ENCODE assay signal across 9 mouse cellular contexts in genomic region chr2:167167515-167168212, GRCm38 (mm10). TPM values are rescaled to one million over a fixed set of nuclear protein-coding genes. Genes with fewer than 3 reads are reported as not detected.
DNase-seq lines count a peak whose midpoint lies in the region; ATAC-seq and TF ChIP-seq lines count a peak whose summit lies in the region.
"Had no signal": no experiment of that assay in that cellular context is flagged by ENCODE, and none has a peak within 500 bp of the region (broad histone marks: within the 10 kb centered on the region; RNA-seq: fewer than 3 reads in every experiment).

No protein-coding gene starts in this region.

- no peak overlapping the region for H3K9ac ChIP-seq in intestine, embryonic 15.5 days
- no peak overlapping the region for H3K9ac ChIP-seq in intestine, postnatal 0 days (ENCODE audit: low read depth, low read length)
- H3K9ac ChIP-seq in midbrain, embryonic 16.5 days (ENCODE audit: low read depth, low read length): no peak overlapping the region

- TF ChIP-seq CTCF in intestine, postnatal 0 days (IDR thresholded peaks at IDR 0.05; ENCODE audit: low read depth): no peak

- peak; percentile 43 to 46 for DNase-seq in heart, postnatal 36 days
- no peak for DNase-seq in embryo, embryonic 11 days
- no peak for DNase-seq in retina, embryonic 14.5 days (ENCODE audit: low spot score)
- DNase-seq: right cerebral cortex, postnatal 4 days had no signal

- H3K27me3 ChIP-seq in intestine, embryonic 15.5 days (replicated peaks): no peaks in the 10 kb centered on the region
- H3K27me3 ChIP-seq in intestine, postnatal 0 days (replicated peaks; ENCODE audit: control insufficient read depth, insufficient read depth, low read length): no peaks in the 10 kb centered on the region
- no peaks in the 10 kb centered on the region for H3K27me3 ChIP-seq in midbrain, embryonic 16.5 days (ENCODE audit: control insufficient read depth, insufficient read depth, low read depth, low read length)

- H3K36me3 ChIP-seq in intestine, embryonic 15.5 days: no peaks in the 10 kb centered on the region
- no peaks in the 10 kb centered on the region for H3K36me3 ChIP-seq in intestine, postnatal 0 days (ENCODE audit: control insufficient read depth, insufficient read depth)
- no peaks in the 10 kb centered on the region; the same call in 1 of the 2 replicates for H3K36me3 ChIP-seq in midbrain, embryonic 16.5 days (ENCODE audit: control insufficient read depth, insufficient read depth, low read length)

- H3K4me2 ChIP-seq in intestine, embryonic 15.5 days (replicated peaks): no peak overlapping the region
- no peak overlapping the region for H3K4me2 ChIP-seq in intestine, postnatal 0 days (replicated peaks; ENCODE audit: low read depth)
- H3K4me2 ChIP-seq in midbrain, embryonic 16.5 days (ENCODE audit: low read length): no peak overlapping the region

- H3K27ac ChIP-seq in intestine, embryonic 15.5 days: no peak overlapping the region
- no peak overlapping the region for H3K27ac ChIP-seq in intestine, postnatal 0 days (ENCODE audit: low read depth, low read length)
- no peak overlapping the region for H3K27ac ChIP-seq in midbrain, embryonic 16.5 days (ENCODE audit: low read length)

- no peaks in the 10 kb centered on the region for H3K9me3 ChIP-seq in intestine, embryonic 15.5 days
- H3K9me3 ChIP-seq in intestine, postnatal 0 days (ENCODE audit: control insufficient read depth): no peaks in the 10 kb centered on the region
- H3K9me3 ChIP-seq in midbrain, embryonic 16.5 days (replicated peaks; ENCODE audit: control insufficient read depth, low read length, poor library complexity, severe bottlenecking): no peaks in the 10 kb centered on the region

- peaks cover 26% of the 10 kb centered on the region for H3K4me1 ChIP-seq in intestine, embryonic 15.5 days (replicated peaks)
- peaks cover 7% of the 10 kb centered on the region for H3K4me1 ChIP-seq in intestine, postnatal 0 days (replicated peaks; ENCODE audit: control insufficient read depth, insufficient read depth, low read length)
- no peaks in the 10 kb centered on the region for H3K4me1 ChIP-seq in midbrain, embryonic 16.5 days (ENCODE audit: control insufficient read depth, insufficient read depth, low read length)

- ATAC-seq in intestine, embryonic 15.5 days: peak; percentile 61
- ATAC-seq in intestine, postnatal 0 days: no peak
- ATAC-seq in common myeloid progenitor, adult 5-6 weeks (replicated peaks; ENCODE audit: low read depth, poor library complexity, severe bottlenecking): peak; percentile 89
- ATAC-seq in monocyte, adult 5-6 weeks (replicated peaks; ENCODE audit: insufficient number of reproducible peaks, low FRiP score, low TSS enrichment, poor library complexity, severe bottlenecking): 0 out of 2 replicates have a peak, but pooled peaks have one; percentile 41
- no peak for ATAC-seq in midbrain, embryonic 16.5 days

- no peak overlapping the region for H3K4me3 ChIP-seq in intestine, embryonic 15.5 days (replicated peaks)
- H3K4me3 ChIP-seq in intestine, postnatal 0 days (ENCODE audit: low read depth, low read length): no peak overlapping the region
- no peak overlapping the region for H3K4me3 ChIP-seq in midbrain, embryonic 16.5 days (ENCODE audit: low read depth, low read length)

- intact Hi-C loops in heart, postnatal 36 days (cut with DNase I): no loop called here

- 43% methylated on average over 11 of the region's 11 CpGs for WGBS in intestine, embryonic 15.5 days
- 52% methylated on average over 11 of the region's 11 CpGs for WGBS in intestine, postnatal 0 days
- 65% methylated on average over 11 of the region's 11 CpGs for WGBS in midbrain, embryonic 16.5 days

RNA-seq across cellular contexts. Expression of gene Kcnb1, which starts 22.3 kb away (rescaled TPM):
- 1.1 and 1.7 TPM in 2 replicates for polyA plus RNA-seq in intestine, embryonic 15.5 days (2015; fragmentation: Nextera tagmentation; extraction: Ambion mirVana)
- polyA plus RNA-seq in intestine, postnatal 0 days (2015; fragmentation: Nextera tagmentation; extraction: Ambion mirVana): 1.1 and 1.6 TPM in 2 replicates
- total RNA-seq in common myeloid progenitor, adult 5-6 weeks (2017): 0.23 and 3.3 TPM in 2 replicates
- 10 to 100 TPM; 39.2 to 51.7 TPM for total RNA-seq in heart, postnatal 36 days (2021)
- 0.49 to 2.1 TPM (median 0.57 TPM) in 3 replicates for total RNA-seq in monocyte, adult 5-6 weeks (2017)
- polyA plus RNA-seq in midbrain, embryonic 16.5 days (2015; fragmentation: Nextera tagmentation; extraction: Ambion mirVana): 3.9 and 4.0 TPM in 2 replicates

Comparison
In these comparisons a context has a peak if more than half of its experiments do, and no peak if none do; other contexts are left out.
1. ATAC-seq: peak in intestine, embryonic 15.5 days (single experiment), common myeloid progenitor, adult 5-6 weeks (single experiment) and monocyte, adult 5-6 weeks (single experiment); none in intestine, postnatal 0 days (single experiment) and midbrain, embryonic 16.5 days (single experiment).
2. DNase-seq: peak in heart, postnatal 36 days (2 of 2); none in embryo, embryonic 11 days (single experiment) and retina, embryonic 14.5 days (single experiment).